In genomic region chr9:83258476-83258875, GRCm38 (mm10) we compare ENCODE assay signal across 16 mouse cellular contexts.
"Had no signal": no experiment of that assay in that cellular context is flagged by ENCODE, and none has a peak within 500 bp of the region (broad histone marks: within the 10 kb centered on the region; RNA-seq: fewer than 3 reads in every experiment).

No protein-coding gene starts in this region.

- H3K27ac ChIP-seq: midbrain, embryonic 10.5 days; midbrain, embryonic 13.5 days; neural tube, embryonic 13.5 days; neural tube, embryonic 15.5 days had no signal

- H3K9me3 ChIP-seq: midbrain, embryonic 10.5 days; midbrain, embryonic 13.5 days; neural tube, embryonic 13.5 days; neural tube, embryonic 15.5 days had no signal

- H3K36me3 ChIP-seq: midbrain, embryonic 10.5 days; midbrain, embryonic 13.5 days; neural tube, embryonic 13.5 days; neural tube, embryonic 15.5 days had no signal

- H3K27me3 ChIP-seq: midbrain, embryonic 13.5 days; neural tube, embryonic 13.5 days; neural tube, embryonic 15.5 days had no signal

- H3K4me3 ChIP-seq: midbrain, embryonic 10.5 days; midbrain, embryonic 13.5 days; myocyte; neural tube, embryonic 13.5 days; neural tube, embryonic 15.5 days had no signal

- H3K4me1 ChIP-seq: midbrain, embryonic 10.5 days; midbrain, embryonic 13.5 days; neural tube, embryonic 13.5 days; neural tube, embryonic 15.5 days had no signal

- H3K9ac ChIP-seq: lung, embryonic 14.5 days; midbrain, embryonic 13.5 days; neural tube, embryonic 13.5 days; neural tube, embryonic 15.5 days had no signal

- DNase-seq: lung, adult 18-20 months; lung, embryonic 14.5 days; lung, postnatal 10 days; lung, postnatal 4 days; retina, postnatal 1 day; right cerebral cortex, postnatal 4 days; spleen, adult 18-20 months; thymus, adult 18-20 months; thymus, postnatal 14 days; thymus, postnatal 36 days had no signal

- ATAC-seq: midbrain, embryonic 13.5 days; midbrain, embryonic 16.5 days had no signal

- H3K4me2 ChIP-seq: lung, embryonic 14.5 days; midbrain, embryonic 13.5 days; neural tube, embryonic 13.5 days; neural tube, embryonic 15.5 days had no signal
